7 mouse cellular contexts compared by ENCODE assay signal in genomic region chr17:32702826-32703225, GRCm38 (mm10). TPM values are rescaled to one million over a fixed set of nuclear protein-coding genes. Genes with fewer than 3 reads are reported as not detected.
DNase-seq lines count a peak whose midpoint lies in the region; ATAC-seq and TF ChIP-seq lines count a peak whose summit lies in the region.

No protein-coding gene starts in this region.

- no peaks in the 10 kb centered on the region for H3K27me3 ChIP-seq in liver, postnatal 0 days (ENCODE audit: insufficient read depth, low read length)
- no peaks in the 10 kb centered on the region for H3K27me3 ChIP-seq in stomach, embryonic 15.5 days (replicated peaks)

- H3K4me2 ChIP-seq in liver, postnatal 0 days (ENCODE audit: low read depth, low read length), result no peak overlapping the region
- peak overlapping the region; percentile 37 for H3K4me2 ChIP-seq in stomach, embryonic 15.5 days

- no peak overlapping the region for H3K9ac ChIP-seq in liver, postnatal 0 days (replicated peaks)
- no peak overlapping the region for H3K9ac ChIP-seq in stomach, embryonic 15.5 days

- H3K36me3 ChIP-seq in liver, postnatal 0 days (replicated peaks; ENCODE audit: insufficient read depth, low read length), result peaks cover 15% of the 10 kb centered on the region
- H3K36me3 ChIP-seq in stomach, embryonic 15.5 days, result no peaks in the 10 kb centered on the region

- no peak for TF ChIP-seq EP300 in liver, postnatal 0 days (IDR thresholded peaks at IDR 0.05; ENCODE audit: low read depth)

- no peaks in the 10 kb centered on the region for H3K4me1 ChIP-seq in bone marrow, adult 2 months (ENCODE audit: control insufficient read depth, insufficient read depth, low read length)
- no peaks in the 10 kb centered on the region for H3K4me1 ChIP-seq in liver, postnatal 0 days (ENCODE audit: insufficient read depth)
- no peaks in the 10 kb centered on the region for H3K4me1 ChIP-seq in stomach, embryonic 15.5 days

- H3K27ac ChIP-seq in bone marrow, adult 2 months (ENCODE audit: control insufficient read depth, insufficient read depth, low read depth, low read length, poor library complexity), result no peak overlapping the region
- H3K27ac ChIP-seq in liver, postnatal 0 days (ENCODE audit: low read depth), result no peak overlapping the region
- no peak overlapping the region for H3K27ac ChIP-seq in stomach, embryonic 15.5 days

- no peak for TF ChIP-seq POLR2A in bone marrow, adult 2 months (IDR thresholded peaks at IDR 0.05; ENCODE audit: borderline replicate concordance, control insufficient read depth, low read depth, low read length)

- no peak for ATAC-seq in liver, postnatal 0 days
- peak; percentile 75 for ATAC-seq in stomach, embryonic 15.5 days (ENCODE audit: insufficient read depth, low FRiP score, low read depth)

- H3K9me3 ChIP-seq in liver, postnatal 0 days (ENCODE audit: low read length), result peaks cover 11% of the 10 kb centered on the region
- no peaks in the 10 kb centered on the region for H3K9me3 ChIP-seq in stomach, embryonic 15.5 days

- TF ChIP-seq CTCF in bone marrow, adult 2 months (IDR thresholded peaks at IDR 0.05; ENCODE audit: control insufficient read depth, insufficient read depth, low read length), result 0 out of 2 replicates have a peak, but pooled peaks have one; percentile 1
- TF ChIP-seq CTCF in liver, postnatal 0 days (IDR thresholded peaks at IDR 0.05; ENCODE audit: low read depth), result peak; percentile 42

- peak; percentile 3 for DNase-seq in layer of hippocampus, adult 11-12 months (ENCODE audit: low spot score)
- no peak for DNase-seq in layer of hippocampus, postnatal 14 days (ENCODE audit: low spot score in 2 of 2)
- DNase-seq in heart, postnatal 4 days, result peak; percentile 12
- peak; percentile 37 for DNase-seq in liver, postnatal 0 days
- DNase-seq in left cerebral cortex, adult 9 months (ENCODE audit: low spot score in 2 of 2), result no peak

- no peak overlapping the region for H3K4me3 ChIP-seq in bone marrow, adult 2 months (replicated peaks; ENCODE audit: control insufficient read depth, low read depth, low read length)
- H3K4me3 ChIP-seq in liver, postnatal 0 days (ENCODE audit: low read depth, low read length), result no peak overlapping the region
- peak overlapping the region; percentile 5; the same call in 1 of the 2 replicates for H3K4me3 ChIP-seq in stomach, embryonic 15.5 days (replicated peaks)

- 38% methylated on average over 22 of the region's 22 CpGs for WGBS in bone marrow, adult 2 months
- 45% methylated on average over 22 of the region's 22 CpGs for WGBS in liver, postnatal 0 days (ENCODE audit: insufficient replicate concordance)
- 33% methylated on average over 22 of the region's 22 CpGs for WGBS in stomach, embryonic 15.5 days

RNA-seq across cellular contexts. Expression of gene Cyp4f15, which starts 17.4 kb away (rescaled TPM):
- total RNA-seq in layer of hippocampus, postnatal 14 days (2021), result 10 to 100 TPM; 10.9 to 12.8 TPM
- polyA plus RNA-seq in bone marrow, adult 2 months (2011; ENCODE audit: insufficient read depth, insufficient read length, low replicate concordance, missing spikeins), result 0.97 TPM in 1 of 2 replicates, not detected in the other
- total RNA-seq in heart, postnatal 4 days (2021), result not detected
- polyA plus RNA-seq in liver, postnatal 0 days (2015; fragmentation: Nextera tagmentation; extraction: Ambion mirVana), result 33.5 and 37.6 TPM in 2 replicates
- polyA plus RNA-seq in stomach, embryonic 15.5 days (2015; fragmentation: Nextera tagmentation; extraction: Ambion mirVana), result 0.98 and 1.7 TPM in 2 replicates

RNA-seq across cellular contexts. Expression of gene Cyp4f40, which starts 44.1 kb away (rescaled TPM):
- total RNA-seq in layer of hippocampus, postnatal 14 days (2021), result not detected
- polyA plus RNA-seq in bone marrow, adult 2 months (2011; ENCODE audit: insufficient read depth, insufficient read length, low replicate concordance, missing spikeins), result not detected in 2 replicates
- total RNA-seq in heart, postnatal 4 days (2021), result not detected
- polyA plus RNA-seq in liver, postnatal 0 days (2015; fragmentation: Nextera tagmentation; extraction: Ambion mirVana), result not detected in 2 replicates
- 2.9 and 3.6 TPM in 2 replicates for polyA plus RNA-seq in stomach, embryonic 15.5 days (2015; fragmentation: Nextera tagmentation; extraction: Ambion mirVana)

Comparison
In these comparisons a context has a peak if more than half of its experiments do, and no peak if none do; other contexts are left out.
1. DNase-seq: peak in layer of hippocampus, adult 11-12 months (single experiment), heart, postnatal 4 days (single experiment) and liver, postnatal 0 days (single experiment); none in layer of hippocampus, postnatal 14 days (0 of 2) and left cerebral cortex, adult 9 months (0 of 2).
2. RNA of gene Cyp4f15, which starts 17.4 kb away (polyA plus RNA-seq): 33.5 to 37.6 TPM in liver, postnatal 0 days; 0.98 to 1.7 TPM in stomach, embryonic 15.5 days and 0.97 TPM in bone marrow, adult 2 months; every median in the first group is over 10 times any median in the second.